Mouse (Mus musculus) embryonic facial prominence, embryonic 13.5 days (tissue): ENCODE results near the gene Cnbd2. TPM values are rescaled to one million over a fixed set of nuclear protein-coding genes. Genes with fewer than 3 reads are reported as not detected.

Source experiments
- ATAC-seq: fragments of 200-750 bp; cut with Nextera tagmentation; 2 replicates; pipeline ENCODE4 v1.8.0; 2017; ENCODE audit warnings: low read depth; ENCODE audit not compliant: insufficient number of reproducible peaks, insufficient read depth, low FRiP score, low TSS enrichment
- H3K27ac ChIP-seq: fragments of 300-500 bp; sonication (generic); 2 replicates; pipeline ENCODE4 v1.5.1; 2015; ENCODE audit warnings: moderate library complexity, mild to moderate bottlenecking, inconsistent platforms
- H3K27me3 ChIP-seq: fragments of 300-500 bp; sonication (generic); 2 replicates; pipeline ENCODE4 v1.6.1; 2015; ENCODE audit warnings: mild to moderate bottlenecking, inconsistent platforms
- H3K36me3 ChIP-seq: fragments of 300-500 bp; sonication (generic); 2 replicates; pipeline ENCODE4 v1.6.1; 2015; ENCODE audit warnings: mild to moderate bottlenecking, inconsistent platforms
- H3K4me1 ChIP-seq: fragments of 300-500 bp; sonication (generic); 2 replicates; pipeline ENCODE4 v1.6.1; 2015; ENCODE audit warnings: inconsistent platforms
- H3K4me2 ChIP-seq: fragments of 300-500 bp; sonication (generic); 2 replicates; pipeline ENCODE4 v1.6.1; 2015; ENCODE audit warnings: moderate library complexity, mild to moderate bottlenecking, inconsistent platforms
- H3K4me3 ChIP-seq: fragments of 300-500 bp; sonication (generic); 2 replicates; pipeline ENCODE4 v1.5.1; 2015; ENCODE audit warnings: mild to moderate bottlenecking, inconsistent platforms
- H3K9ac ChIP-seq: fragments of 300-500 bp; sonication (generic); 2 replicates; pipeline ENCODE4 v1.6.1; 2015; ENCODE audit warnings: mild to moderate bottlenecking, inconsistent platforms
- H3K9me3 ChIP-seq: fragments of 300-500 bp; sonication (generic); 2 replicates; pipeline ENCODE4 v1.6.1; 2016; ENCODE audit warnings: inconsistent platforms
- WGBS: fragments of 180-500 bp; shearing (Covaris S2); methylation state at CpG from one replicate; pipeline ENCODE4 v1.1.7; 2015; ENCODE audit warnings: mixed read lengths; 5-methylcytosine and 5-hydroxymethylcytosine counted together
- polyA plus RNA-seq: library from polyadenylated mRNA; unstranded; fragments of >200 nt; fragmentation: Nextera tagmentation; extraction: Ambion mirVana; gene quantifications from 2 replicates; pipeline ENCODE4 v1.2.1, GENCODE M21; 2015

Cnbd2 gene
- polyA plus RNA-seq, 1 experiment from 2014 or later, result 5.0 TPM

DNA sequence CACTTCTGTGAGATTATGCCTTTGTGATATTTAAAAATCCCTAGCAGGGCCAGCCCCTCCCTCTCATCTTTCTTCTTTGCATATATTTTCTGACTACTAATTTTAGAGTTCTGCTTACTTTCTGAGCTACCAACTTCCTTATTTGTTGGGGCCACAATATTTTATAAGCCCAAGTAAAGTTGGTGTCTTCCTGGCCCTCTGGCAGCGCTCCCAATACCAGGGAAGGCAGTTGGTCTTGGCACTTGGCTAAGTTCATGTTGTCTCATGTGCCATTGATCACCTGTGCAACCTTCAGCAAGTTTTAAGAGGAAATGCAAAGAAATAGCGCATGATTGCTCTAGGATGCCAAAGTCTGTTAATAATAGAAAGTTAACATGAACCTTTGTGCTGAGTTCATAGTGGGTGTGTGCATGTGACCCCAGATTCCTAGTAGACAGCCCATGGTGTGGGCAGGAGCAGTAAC is 16.5 kb upstream of the Cnbd2 start:
- no peak overlapping the region for H3K9ac ChIP-seq
- no peak overlapping the region for H3K4me2 ChIP-seq
- WGBS, result 94% methylated on average over 2 of the region's 2 CpGs
- no peaks in the 10 kb centered on the region for H3K4me1 ChIP-seq
- H3K4me3 ChIP-seq, result no peak overlapping the region
- ATAC-seq, result no peak
- no peaks in the 10 kb centered on the region for H3K27me3 ChIP-seq
- H3K9me3 ChIP-seq, result no peaks in the 10 kb centered on the region
- no peak overlapping the region for H3K27ac ChIP-seq
- peaks cover 79% of the 10 kb centered on the region for H3K36me3 ChIP-seq

DNA sequence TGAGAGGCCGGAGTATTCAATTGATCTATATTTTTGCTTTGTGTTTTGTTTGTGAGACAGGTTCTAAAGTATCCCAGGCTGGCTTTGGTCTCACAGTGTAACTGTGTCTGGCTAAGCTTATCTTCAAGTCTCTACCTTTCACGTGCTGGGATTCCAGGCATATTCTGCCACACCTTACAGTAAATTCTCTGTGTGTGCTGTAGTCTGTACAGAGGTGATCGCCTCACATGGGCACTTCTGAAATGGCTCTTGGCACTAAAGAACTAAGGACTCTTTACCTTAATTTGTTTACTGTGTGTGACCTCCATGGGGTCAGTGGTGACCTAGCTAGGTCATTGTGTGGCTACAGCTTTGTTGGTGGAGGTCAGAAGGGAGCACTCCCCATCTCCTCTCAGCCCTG is 15.9 kb upstream of the Cnbd2 start:
- Histone ChIP-seq H3K27me3 (no peaks in the 10 kb centered on the region), H3K36me3 (peaks cover 79% of the 10 kb centered on the region), H3K9ac (no peak overlapping the region), H3K27ac (no peak overlapping the region), H3K4me2 (no peak overlapping the region), H3K4me3 (no peak overlapping the region), H3K4me1 (no peaks in the 10 kb centered on the region), H3K9me3 (no peaks in the 10 kb centered on the region)
- 92% methylated on average over 3 of the region's 3 CpGs for WGBS
- ATAC-seq, result no peak

DNA sequence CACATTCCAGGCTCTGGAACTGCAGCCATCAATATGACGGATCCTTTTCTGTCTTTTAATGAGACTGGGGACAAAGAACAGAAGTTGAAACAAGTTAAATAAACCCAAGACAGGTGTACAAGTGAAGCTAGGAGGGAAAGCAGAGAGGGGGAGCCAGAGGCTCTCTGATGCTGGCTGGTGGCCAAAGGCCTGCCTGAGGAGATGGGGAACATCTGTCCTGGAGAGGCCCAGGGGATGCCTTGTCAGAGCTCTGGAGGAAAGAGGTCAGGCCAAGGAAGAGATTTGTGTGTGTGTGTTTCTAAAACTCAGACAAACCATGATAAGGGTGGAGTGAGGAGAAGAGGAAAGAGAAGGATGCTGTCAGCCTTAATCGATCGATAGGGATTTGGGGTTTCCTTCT is 14.4 kb upstream of the Cnbd2 start:
- no peaks in the 10 kb centered on the region for H3K27me3 ChIP-seq
- H3K9ac ChIP-seq, result no peak overlapping the region
- H3K4me2 ChIP-seq, result no peak overlapping the region
- H3K9me3 ChIP-seq, result no peaks in the 10 kb centered on the region
- H3K36me3 ChIP-seq, result peaks cover 79% of the 10 kb centered on the region
- no peak overlapping the region for H3K27ac ChIP-seq
- no peak overlapping the region for H3K4me3 ChIP-seq
- WGBS, result 79% methylated on average over 3 of the region's 3 CpGs
- ATAC-seq, result no peak
- H3K4me1 ChIP-seq, result no peaks in the 10 kb centered on the region

DNA sequence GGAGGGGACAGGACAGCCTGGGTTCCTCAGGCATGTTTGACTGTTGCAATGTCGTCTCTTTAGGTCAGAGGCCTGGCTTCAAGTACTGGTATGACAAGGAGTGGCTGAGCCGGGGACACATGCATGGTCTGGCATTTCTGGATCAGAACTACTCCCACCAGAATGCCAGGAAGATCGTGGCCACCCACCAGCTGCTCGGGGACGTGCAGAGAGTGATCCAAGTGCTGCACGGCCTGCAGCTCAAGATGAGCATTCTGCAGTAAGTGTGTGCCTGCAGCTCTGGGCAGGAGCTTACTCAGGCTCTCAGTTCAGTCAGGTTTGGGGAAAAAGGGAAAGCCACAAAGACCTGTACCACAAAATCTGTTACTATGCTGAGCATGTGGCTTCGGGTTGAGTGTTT is 13.6 kb upstream of the Cnbd2 start:
- H3K4me2 ChIP-seq, result no peak overlapping the region
- H3K4me1 ChIP-seq, result no peaks in the 10 kb centered on the region
- H3K9me3 ChIP-seq, result no peaks in the 10 kb centered on the region
- peaks cover 78% of the 10 kb centered on the region for H3K36me3 ChIP-seq
- no peak for ATAC-seq
- 81% methylated on average over 7 of the region's 7 CpGs for WGBS
- H3K27ac ChIP-seq, result no peak overlapping the region
- no peaks in the 10 kb centered on the region for H3K27me3 ChIP-seq
- no peak overlapping the region for H3K4me3 ChIP-seq
- no peak overlapping the region for H3K9ac ChIP-seq

DNA sequence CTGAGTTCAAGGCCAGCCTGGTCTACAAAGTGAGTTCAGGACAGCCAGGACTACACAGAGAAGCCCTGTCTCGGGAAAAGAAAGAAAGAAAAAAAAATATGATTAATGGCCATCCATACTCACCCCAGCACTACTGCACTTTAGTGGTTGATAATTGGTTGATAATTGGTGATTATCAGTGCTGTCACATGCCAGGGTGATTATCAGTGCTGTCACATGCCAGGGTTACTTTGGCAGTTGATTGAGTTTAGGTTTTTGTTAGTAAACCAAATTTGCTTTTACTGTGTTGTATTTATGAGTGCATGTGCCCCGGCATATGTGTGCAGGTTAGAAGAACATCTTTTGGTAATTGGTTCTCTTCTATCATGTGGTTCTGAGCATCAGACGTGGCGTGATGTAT is 10.0 kb upstream of the Cnbd2 start:
- Histone ChIP-seq H3K9ac (no peak overlapping the region), H3K27ac (no peak overlapping the region), H3K4me3 (no peak overlapping the region), H3K4me1 (no peaks in the 10 kb centered on the region), H3K4me2 (no peak overlapping the region), H3K36me3 (peaks cover 77% of the 10 kb centered on the region), H3K27me3 (no peaks in the 10 kb centered on the region), H3K9me3 (no peaks in the 10 kb centered on the region)
- WGBS, result 89% methylated on average over 4 of the region's 4 CpGs
- no peak for ATAC-seq

DNA sequence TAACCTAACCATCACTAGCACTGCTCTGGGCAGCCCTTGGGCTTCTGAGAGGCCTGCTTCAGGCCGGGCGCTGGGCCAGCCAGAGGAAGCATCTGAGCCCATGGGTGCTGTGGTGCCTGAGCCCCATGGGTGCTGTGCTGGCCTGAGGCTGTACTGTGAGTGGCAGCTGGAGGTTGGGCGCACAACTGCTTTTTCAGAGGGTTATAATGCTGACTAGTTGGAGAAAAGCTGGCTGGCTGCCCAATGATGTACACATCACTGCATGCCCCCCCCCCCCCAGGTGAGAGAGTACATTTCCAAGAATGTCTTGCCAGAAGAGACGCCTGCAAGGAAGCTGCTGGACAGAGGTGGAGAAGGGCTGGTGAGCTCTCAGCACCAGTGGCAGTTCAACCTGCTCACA is 7.7 kb upstream of the Cnbd2 start:
- no peak overlapping the region for H3K9ac ChIP-seq
- peaks cover 75% of the 10 kb centered on the region for H3K36me3 ChIP-seq
- H3K27ac ChIP-seq, result no peak overlapping the region
- no peak overlapping the region for H3K4me2 ChIP-seq
- H3K4me3 ChIP-seq, result no peak overlapping the region
- H3K9me3 ChIP-seq, result no peaks in the 10 kb centered on the region
- ATAC-seq, result no peak
- H3K27me3 ChIP-seq, result no peaks in the 10 kb centered on the region
- H3K4me1 ChIP-seq, result no peaks in the 10 kb centered on the region
- WGBS, result 92% methylated on average over 4 of the region's 4 CpGs

DNA sequence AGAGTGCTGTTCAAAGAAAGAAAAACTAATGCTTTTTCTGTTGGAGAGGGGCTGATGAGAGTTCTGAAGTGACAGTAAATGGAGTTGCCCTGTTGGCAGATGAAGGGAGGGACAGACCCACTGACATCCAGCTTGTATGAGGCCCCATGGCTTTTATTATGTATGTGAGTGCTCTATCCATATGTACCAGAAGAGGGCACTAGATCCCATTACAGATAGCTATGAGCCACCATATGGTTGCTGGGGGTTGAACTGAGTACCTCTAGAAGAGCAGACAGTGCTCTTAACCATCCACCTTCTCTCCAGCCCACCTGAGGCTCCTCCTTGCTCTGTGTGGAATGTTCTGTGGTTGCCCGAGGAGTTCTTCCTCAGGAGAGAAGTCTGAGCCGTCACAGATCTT is 6.3 kb upstream of the Cnbd2 start:
- Histone ChIP-seq H3K9ac (no peak overlapping the region), H3K27me3 (no peaks in the 10 kb centered on the region), H3K4me1 (no peaks in the 10 kb centered on the region), H3K9me3 (no peaks in the 10 kb centered on the region), H3K27ac (no peak overlapping the region), H3K36me3 (peaks cover 71% of the 10 kb centered on the region), H3K4me2 (no peak overlapping the region), H3K4me3 (no peak overlapping the region)
- ATAC-seq, result no peak
- WGBS, result 78% methylated on average over 2 of the region's 2 CpGs

DNA sequence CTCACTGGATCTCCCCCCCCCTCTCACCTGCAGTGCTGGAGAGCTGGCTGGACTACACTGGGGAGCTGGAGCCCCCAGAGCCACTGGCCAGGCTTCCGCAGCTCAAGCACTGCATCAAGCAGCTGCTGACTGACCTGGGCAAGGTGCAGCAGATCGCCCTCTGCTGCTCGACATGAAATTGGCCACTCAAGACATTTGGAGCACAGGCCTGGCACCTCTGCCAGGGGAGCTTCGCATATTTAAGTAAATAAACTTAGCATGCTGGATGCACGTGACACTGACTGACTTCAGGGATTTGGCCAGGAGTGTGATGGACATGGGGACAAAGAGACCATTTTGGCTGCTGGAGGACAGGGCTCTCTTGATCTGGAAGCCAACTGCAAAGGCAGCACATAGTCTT is 4.8 kb upstream of the Cnbd2 start:
- ATAC-seq, result no peak
- Histone ChIP-seq H3K4me1 (peaks cover 6% of the 10 kb centered on the region; the same call in 1 of the 2 replicates), H3K36me3 (peaks cover 59% of the 10 kb centered on the region), H3K4me2 (no peak overlapping the region), H3K27ac (no peak overlapping the region), H3K27me3 (no peaks in the 10 kb centered on the region), H3K4me3 (no peak overlapping the region), H3K9me3 (no peaks in the 10 kb centered on the region), H3K9ac (no peak overlapping the region)
- WGBS, result 62% methylated on average over 5 of the region's 5 CpGs

DNA sequence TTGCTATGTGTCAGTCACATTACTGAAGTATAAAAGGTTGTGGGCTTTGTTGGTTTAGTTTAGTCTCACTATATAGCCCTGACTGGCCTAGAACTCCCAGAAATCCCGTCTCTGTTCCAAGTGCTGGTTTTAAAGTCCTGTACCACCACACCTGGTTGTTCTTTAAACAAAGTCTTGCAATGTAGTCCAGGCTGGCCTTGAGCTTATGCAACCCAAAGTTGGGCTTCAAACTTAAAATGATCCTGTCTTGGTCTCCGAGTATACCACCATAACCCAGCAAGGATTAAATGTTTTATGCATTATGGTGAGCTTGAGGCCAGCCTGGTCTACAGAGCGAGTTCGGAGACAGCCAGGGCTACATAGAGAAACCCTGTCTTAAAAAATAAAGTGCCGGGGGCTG is 2.2 kb upstream of the Cnbd2 start:
- 96% methylated on average over 5 of the region's 5 CpGs for WGBS
- no peak overlapping the region for H3K9ac ChIP-seq
- H3K9me3 ChIP-seq, result no peaks in the 10 kb centered on the region
- peaks cover 33% of the 10 kb centered on the region for H3K36me3 ChIP-seq
- no peak overlapping the region for H3K4me2 ChIP-seq
- no peaks in the 10 kb centered on the region for H3K27me3 ChIP-seq
- no peak for ATAC-seq
- H3K27ac ChIP-seq, result no peak overlapping the region
- H3K4me1 ChIP-seq, result peaks cover 11% of the 10 kb centered on the region
- H3K4me3 ChIP-seq, result no peak overlapping the region

DNA sequence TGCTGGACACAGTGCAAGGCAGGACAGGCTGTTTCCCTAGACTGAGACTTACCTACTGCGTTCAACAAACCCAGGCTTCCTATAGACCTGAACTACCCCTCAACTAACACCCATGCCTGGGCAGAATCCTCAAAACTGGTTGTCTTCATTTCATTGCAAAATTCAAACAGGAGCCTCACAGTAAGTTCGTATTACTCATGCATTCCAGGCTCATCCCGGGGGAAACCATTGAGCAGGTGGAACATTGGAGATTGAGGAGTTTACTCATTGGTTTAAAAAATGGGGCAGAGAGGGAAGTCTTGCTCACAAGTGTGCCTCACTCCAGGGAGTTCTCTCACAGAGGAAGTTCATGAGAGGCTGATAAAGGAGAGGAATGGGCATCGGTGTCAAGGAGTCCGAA is 1.6 kb upstream of the Cnbd2 start:
- no peaks in the 10 kb centered on the region for H3K9me3 ChIP-seq
- no peak overlapping the region for H3K27ac ChIP-seq
- H3K4me3 ChIP-seq, result no peak overlapping the region
- no peaks in the 10 kb centered on the region for H3K27me3 ChIP-seq
- H3K9ac ChIP-seq, result no peak overlapping the region
- H3K36me3 ChIP-seq, result peaks cover 29% of the 10 kb centered on the region
- peaks cover 11% of the 10 kb centered on the region for H3K4me1 ChIP-seq
- no peak overlapping the region for H3K4me2 ChIP-seq
- ATAC-seq, result no peak
- WGBS, result 88% methylated on average over 5 of the region's 5 CpGs

DNA sequence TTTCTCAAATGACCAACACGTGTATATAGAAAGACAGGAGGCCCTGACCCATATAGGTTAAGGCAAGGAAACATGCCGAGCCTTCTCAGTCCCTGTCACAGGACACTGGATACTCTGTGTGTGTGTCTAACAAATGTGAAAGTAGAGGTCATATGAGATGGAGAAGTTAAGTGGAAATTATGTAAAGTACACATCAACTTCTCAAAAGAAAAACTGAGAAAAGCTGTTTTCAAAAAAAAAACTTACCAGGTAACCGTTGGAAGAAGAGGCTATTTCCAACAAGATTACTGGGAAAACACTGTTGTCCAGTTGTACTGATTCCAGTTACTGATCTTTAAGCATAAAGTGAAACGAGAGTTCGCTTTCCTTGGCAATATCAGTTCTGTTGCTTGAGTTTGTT is 1.2 kb upstream of the Cnbd2 start:
- Histone ChIP-seq H3K4me3 (0 out of 2 replicates have a peak overlapping the region, but pooled peaks have one; percentile 94), H3K27ac (peak overlapping the region; percentile 94; the same call in 1 of the 2 replicates), H3K27me3 (no peaks in the 10 kb centered on the region), H3K36me3 (peaks cover 30% of the 10 kb centered on the region), H3K4me1 (peaks cover 11% of the 10 kb centered on the region), H3K9ac (no peak overlapping the region), H3K9me3 (no peaks in the 10 kb centered on the region), H3K4me2 (peak overlapping the region; percentile 83)
- ATAC-seq, result no peak
- WGBS, result 93% methylated on average over 5 of the region's 5 CpGs

DNA sequence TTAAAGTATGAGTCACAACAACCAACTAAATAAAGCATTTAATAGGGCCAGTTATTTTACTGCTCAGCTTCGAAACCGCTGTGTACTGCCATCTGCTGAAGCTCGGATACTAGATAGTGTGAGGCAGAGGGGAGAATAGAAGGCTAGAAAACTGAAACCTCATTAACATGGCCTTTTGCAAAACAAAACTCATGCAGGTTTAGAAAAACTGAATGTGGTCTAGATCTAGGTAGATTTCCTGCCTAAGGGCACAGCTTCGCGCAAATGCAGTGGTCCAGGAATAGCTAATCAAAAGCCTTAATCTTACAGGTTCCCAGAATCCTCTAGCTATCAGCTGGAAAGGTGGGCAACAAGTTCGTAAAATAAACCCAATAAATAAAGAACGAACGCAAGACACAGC is 658 bp upstream of the Cnbd2 start:
- ATAC-seq, result no peak
- WGBS, result 22% methylated on average over 8 of the region's 8 CpGs
- H3K27ac ChIP-seq, result peak overlapping the region; percentile 94

More for the DNA sequence above, 658 bp upstream of the Cnbd2 start:
- Histone ChIP-seq H3K4me1 (peaks cover 11% of the 10 kb centered on the region), H3K4me3 (peak overlapping the region; percentile 94), H3K9ac (peak overlapping the region; percentile 97), H3K4me2 (peak overlapping the region; percentile 83), H3K9me3 (no peaks in the 10 kb centered on the region), H3K27me3 (no peaks in the 10 kb centered on the region), H3K36me3 (peaks cover 29% of the 10 kb centered on the region)
